Mouse (Mus musculus) lung, embryonic 14.5 days (tissue): Measurements from ENCODE around the gene Ostm1. TPM values are rescaled to one million over a fixed set of nuclear protein-coding genes. Genes with fewer than 3 reads are reported as not detected.

Source experiments
- ATAC-seq: fragments of 200-750 bp; cut with Nextera tagmentation; 2 replicates; pipeline ENCODE4 v1.8.0; 2017; ENCODE audit warnings: mild to moderate bottlenecking, moderate TSS enrichment, moderate library complexity; ENCODE audit not compliant: insufficient read depth
- DNase-seq: peaks from one replicate; pipeline ENCODE4 v3.0.0-alpha.2; 2015
- H3K27ac ChIP-seq: fragments of 300-500 bp; sonication (generic); 2 replicates; pipeline ENCODE4 v1.5.1; 2014; ENCODE audit warnings: low read depth, mild to moderate bottlenecking, moderate library complexity
- H3K27me3 ChIP-seq: fragments of 300-500 bp; sonication (generic); 2 replicates; pipeline ENCODE4 v1.6.1; 2014; ENCODE audit warnings: low read length, control low read depth; ENCODE audit not compliant: insufficient read depth
- H3K36me3 ChIP-seq: fragments of 300-500 bp; sonication (generic); 2 replicates; pipeline ENCODE4 v1.6.1; 2014; ENCODE audit warnings: control low read depth; ENCODE audit not compliant: insufficient read depth
- H3K4me1 ChIP-seq: fragments of 300-500 bp; sonication (generic); 2 replicates; pipeline ENCODE4 v1.6.1; 2014; ENCODE audit warnings: antibody characterized with exemption, control low read depth; ENCODE audit not compliant: insufficient read depth
- H3K4me2 ChIP-seq: fragments of 300-500 bp; sonication (generic); 2 replicates; pipeline ENCODE4 v1.6.1; 2014; ENCODE audit warnings: mild to moderate bottlenecking
- H3K4me3 ChIP-seq: fragments of 300-500 bp; sonication (generic); 2 replicates; pipeline ENCODE4 v1.5.1; 2014; ENCODE audit warnings: low read depth, low read length
- H3K9ac ChIP-seq: fragments of 300-500 bp; sonication (generic); 2 replicates; pipeline ENCODE4 v1.6.1; 2014
- H3K9me3 ChIP-seq: fragments of 300-500 bp; sonication (generic); 2 replicates; pipeline ENCODE4 v1.6.1; 2016; ENCODE audit warnings: low read depth, low read length, control low read depth
- CTCF ChIP-seq: IDR thresholded peaks from 2 replicates; pipeline ENCODE4 v1.5.1; 2016; ENCODE audit warnings: antibody characterized with exemption, low read depth
- WGBS: fragments of 180-500 bp; shearing (Covaris S2); extraction: QIAGEN DNeasy Blood & Tissue Kit; methylation state at CpG from one replicate; pipeline ENCODE4 v1.1.7; 2014; 5-methylcytosine and 5-hydroxymethylcytosine counted together
- polyA plus RNA-seq: library from polyadenylated mRNA; unstranded; fragments of >200 nt; fragmentation: Nextera tagmentation; extraction: Ambion mirVana; gene quantifications from 2 replicates; pipeline ENCODE4 v1.2.1, GENCODE M21; 2014

The Ostm1 gene
- polyA plus RNA-seq, 1 experiment from 2014 or later, result 10.7 TPM

DNA sequence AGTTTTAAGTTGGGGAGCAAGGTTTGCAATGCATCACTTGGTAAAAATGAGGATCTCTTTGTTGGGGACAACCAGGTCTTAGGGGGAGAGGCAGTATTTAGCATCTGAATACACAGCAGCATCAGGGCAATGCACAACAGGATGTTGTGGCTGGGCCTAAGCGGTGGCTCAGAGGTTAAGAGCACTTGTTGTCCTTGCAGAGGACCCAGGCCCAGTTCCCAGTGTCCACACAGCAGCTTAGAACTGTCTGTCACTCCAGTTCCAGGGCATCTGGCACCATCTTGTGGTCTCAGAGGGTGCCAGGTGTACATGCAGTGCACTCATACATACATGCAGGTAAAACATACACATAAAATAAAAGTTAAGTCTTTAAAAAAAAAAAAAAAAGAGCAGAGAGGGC, 106.1 kb downstream of the Ostm1 start:
- no peak overlapping the region for H3K27ac ChIP-seq
- H3K9ac ChIP-seq, result no peak overlapping the region
- no peak overlapping the region for H3K4me2 ChIP-seq
- no peak for TF ChIP-seq CTCF
- DNase-seq (no peak), ATAC-seq (no peak)
- no peaks in the 10 kb centered on the region for H3K4me1 ChIP-seq
- H3K4me3 ChIP-seq, result no peak overlapping the region
- 74% methylated on average over 1 of the region's 1 CpGs for WGBS
- no peaks in the 10 kb centered on the region for H3K9me3 ChIP-seq
- no peaks in the 10 kb centered on the region for H3K36me3 ChIP-seq
- no peaks in the 10 kb centered on the region for H3K27me3 ChIP-seq

DNA sequence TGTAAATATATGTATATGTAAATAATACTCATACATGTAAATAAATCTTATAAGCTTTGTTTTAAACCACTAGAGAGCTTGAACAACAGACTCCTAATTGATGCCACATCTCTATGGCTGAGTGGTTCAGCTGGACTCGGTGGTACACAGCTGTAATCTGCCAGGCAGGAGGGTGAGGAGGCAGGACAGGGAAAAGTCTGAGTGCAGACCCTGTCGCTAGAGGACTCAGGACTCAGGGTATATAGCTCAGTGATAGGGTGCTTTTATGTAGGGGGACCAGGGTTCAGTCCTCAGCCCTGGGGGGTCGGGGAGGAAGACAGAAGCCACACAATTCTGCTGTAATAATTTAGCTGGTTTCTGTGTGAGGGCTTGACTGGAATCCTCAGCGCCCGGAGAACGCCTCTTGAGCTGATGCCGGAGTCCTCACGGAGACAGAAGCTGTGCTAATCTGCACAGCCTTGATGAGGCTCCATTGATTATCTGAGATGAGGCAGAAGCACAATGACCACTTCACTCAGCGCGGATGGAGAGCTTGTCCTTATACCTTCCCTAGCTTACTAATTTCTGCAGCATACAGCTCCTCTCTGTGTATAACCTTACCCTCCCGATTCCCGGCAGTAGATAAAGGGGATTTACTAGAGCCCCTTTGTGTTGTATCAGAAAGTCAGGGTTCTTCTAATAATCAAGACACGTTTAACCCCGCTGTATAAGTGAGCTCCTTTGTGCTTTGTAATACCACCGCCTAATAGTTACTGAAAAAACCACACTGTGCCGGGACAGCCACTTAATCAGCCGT, 106.8 kb downstream of the Ostm1 start:
- Histone ChIP-seq H3K36me3 (no peaks in the 10 kb centered on the region), H3K9me3 (no peaks in the 10 kb centered on the region), H3K4me1 (no peaks in the 10 kb centered on the region), H3K4me3 (no peak overlapping the region), H3K27me3 (no peaks in the 10 kb centered on the region), H3K9ac (no peak overlapping the region), H3K4me2 (no peak overlapping the region), H3K27ac (no peak overlapping the region)
- 71% methylated on average over 17 of the region's 17 CpGs for WGBS
- ATAC-seq (no peak), DNase-seq (no peak)
- TF ChIP-seq CTCF, result no peak

DNA sequence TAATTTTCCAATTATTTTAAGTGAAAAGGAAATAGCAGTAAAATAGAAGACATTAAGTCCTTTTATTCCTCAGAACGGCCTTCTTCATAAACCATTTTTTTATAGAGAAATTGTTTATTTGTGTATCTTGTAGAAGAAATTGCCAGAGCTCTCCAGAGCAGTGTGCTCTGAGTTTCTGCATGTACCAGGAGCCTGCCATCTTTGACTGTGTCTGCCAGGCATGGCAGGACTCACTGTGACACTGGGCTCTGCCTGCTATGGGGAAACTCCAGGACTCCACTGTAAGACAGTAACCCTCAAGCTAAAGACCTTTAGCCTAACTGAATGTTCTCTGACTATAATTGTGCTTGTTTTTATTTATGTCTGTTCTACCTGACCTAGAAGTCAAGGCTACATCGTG, 107.4 kb downstream of the Ostm1 start:
- TF ChIP-seq CTCF, result no peak
- Histone ChIP-seq H3K27me3 (no peaks in the 10 kb centered on the region), H3K4me3 (no peak overlapping the region), H3K9ac (no peak overlapping the region), H3K4me2 (no peak overlapping the region), H3K36me3 (no peaks in the 10 kb centered on the region), H3K27ac (no peak overlapping the region), H3K9me3 (no peaks in the 10 kb centered on the region), H3K4me1 (no peaks in the 10 kb centered on the region)
- 85% methylated on average over 2 of the region's 2 CpGs for WGBS
- DNase-seq (no peak), ATAC-seq (no peak)

DNA sequence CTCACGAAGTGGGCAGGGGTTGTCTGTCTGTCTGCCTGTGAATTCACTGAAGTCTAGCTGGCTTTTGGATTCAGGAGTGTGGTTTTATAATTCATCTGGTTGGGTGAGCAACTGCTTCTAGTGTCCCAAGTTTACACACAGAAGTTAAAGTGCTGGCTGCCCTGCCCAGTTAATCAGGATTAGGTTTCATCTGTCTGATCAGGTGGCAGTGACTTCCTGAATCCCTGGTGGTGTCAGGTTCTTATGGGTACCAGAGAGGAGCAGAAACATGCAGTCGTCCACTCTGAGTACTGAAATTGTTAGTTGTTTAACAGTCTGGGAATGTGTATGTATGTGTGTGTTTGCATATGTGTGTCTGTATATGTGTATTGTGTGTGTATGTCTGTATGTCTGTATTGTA, 108.5 kb downstream of the Ostm1 start:
- Histone ChIP-seq H3K36me3 (no peaks in the 10 kb centered on the region), H3K4me2 (no peak overlapping the region), H3K27me3 (no peaks in the 10 kb centered on the region), H3K4me1 (no peaks in the 10 kb centered on the region), H3K9me3 (no peaks in the 10 kb centered on the region), H3K9ac (no peak overlapping the region), H3K4me3 (no peak overlapping the region), H3K27ac (no peak overlapping the region)
- no peak for DNase-seq
- no peak for ATAC-seq
- 60% methylated on average over 2 of the region's 2 CpGs for WGBS
- TF ChIP-seq CTCF, result no peak

DNA sequence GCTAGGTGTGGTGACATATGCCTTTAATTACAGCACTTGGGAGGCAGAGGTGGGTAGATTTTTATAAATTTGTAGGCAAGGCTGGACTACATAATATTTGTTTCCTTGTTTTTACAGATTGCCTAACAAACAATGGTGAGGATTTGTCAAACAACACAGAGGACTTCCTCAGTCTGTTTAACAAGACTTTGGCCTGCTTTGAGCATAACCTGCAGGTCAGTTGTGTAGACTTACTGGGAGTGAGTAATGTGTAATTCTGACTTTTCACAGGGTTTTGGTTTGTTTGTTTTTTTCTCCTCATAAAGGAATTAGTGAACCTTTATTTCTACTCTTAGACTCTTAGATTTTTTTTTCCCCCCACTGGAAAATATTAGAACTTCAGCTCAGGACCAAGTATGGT, 109.2 kb downstream of the Ostm1 start:
- ATAC-seq (no peak), DNase-seq (no peak)
- no peak for TF ChIP-seq CTCF
- Histone ChIP-seq H3K4me1 (no peaks in the 10 kb centered on the region), H3K27me3 (no peaks in the 10 kb centered on the region), H3K27ac (no peak overlapping the region), H3K4me2 (no peak overlapping the region), H3K9me3 (no peaks in the 10 kb centered on the region), H3K36me3 (no peaks in the 10 kb centered on the region), H3K9ac (no peak overlapping the region), H3K4me3 (no peak overlapping the region)

DNA sequence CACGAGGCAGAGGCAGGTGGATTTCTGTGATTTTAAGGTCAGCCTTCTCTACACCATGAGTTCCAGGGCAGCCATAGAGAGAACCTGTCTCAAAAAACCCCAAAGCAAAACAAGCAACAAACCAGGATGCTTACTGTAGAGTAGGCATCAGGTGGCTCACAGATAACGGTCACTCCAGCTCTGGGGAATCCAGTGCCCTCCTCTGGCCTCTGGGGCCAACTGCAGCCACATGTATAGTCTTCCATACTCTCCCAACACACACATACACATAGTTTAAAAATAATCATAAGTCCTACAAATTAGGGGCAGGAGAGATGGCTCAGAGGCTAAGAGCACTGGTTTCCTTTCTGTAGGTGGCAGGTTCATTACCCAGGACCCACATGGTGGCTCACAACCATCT, 109.9 kb downstream of the Ostm1 start:
- ATAC-seq (no peak), DNase-seq (no peak)
- Histone ChIP-seq H3K4me3 (no peak overlapping the region), H3K27ac (no peak overlapping the region), H3K9me3 (no peaks in the 10 kb centered on the region), H3K4me1 (no peaks in the 10 kb centered on the region), H3K9ac (no peak overlapping the region), H3K36me3 (no peaks in the 10 kb centered on the region), H3K4me2 (no peak overlapping the region), H3K27me3 (no peaks in the 10 kb centered on the region)
- 58% methylated on average over 2 of the region's 2 CpGs for WGBS
- TF ChIP-seq CTCF, result no peak

DNA sequence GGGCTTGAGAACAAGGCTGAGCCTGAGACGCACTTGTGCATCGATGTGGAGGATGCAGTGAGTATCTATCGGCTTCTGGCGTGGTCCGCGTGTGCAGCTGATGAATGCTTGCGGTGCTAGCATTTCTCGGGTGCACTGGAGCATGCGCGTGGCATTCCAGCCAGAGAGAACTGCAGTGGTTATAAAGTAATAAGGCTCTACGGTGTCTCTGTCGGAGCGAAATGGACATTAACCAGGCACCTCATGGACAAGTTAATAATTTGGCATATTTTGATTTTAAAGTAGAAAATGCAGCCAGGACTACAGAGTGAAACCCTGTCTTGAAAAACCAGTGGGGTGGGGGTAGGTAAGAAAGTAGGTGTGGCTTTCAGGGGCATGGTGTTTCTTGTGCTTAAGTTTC, 112.7 kb downstream of the Ostm1 start:
- Histone ChIP-seq H3K36me3 (no peaks in the 10 kb centered on the region), H3K9me3 (no peaks in the 10 kb centered on the region), H3K4me1 (no peaks in the 10 kb centered on the region), H3K27me3 (no peaks in the 10 kb centered on the region), H3K4me2 (no peak overlapping the region), H3K9ac (no peak overlapping the region), H3K27ac (no peak overlapping the region), H3K4me3 (no peak overlapping the region)
- TF ChIP-seq CTCF, result no peak
- DNase-seq (no peak), ATAC-seq (no peak)
- WGBS, result 90% methylated on average over 13 of the region's 13 CpGs
